Mouse (Mus musculus): Measurements from ENCODE around the gene Gpr137b. TPM values are rescaled to one million over a fixed set of nuclear protein-coding genes. Genes with fewer than 3 reads are reported as not detected.

The Gpr137b gene
- polyA plus RNA-seq, 1 experiment from 2014 or later, result 2.1 TPM

Other genes starting within 250 kb of the Gpr137b start
- not detected in 2 replicates for gene Prl2c5, start 211.3 kb downstream of the Gpr137b start, polyA plus RNA-seq (2015; fragmentation: Nextera tagmentation; extraction: Ambion mirVana)
- gene Nid1, start 43.5 kb upstream of the Gpr137b start, polyA plus RNA-seq (2015; fragmentation: Nextera tagmentation; extraction: Ambion mirVana), result 13.4 and 16.3 TPM in 2 replicates
- gene Lyst, start 196.4 kb upstream of the Gpr137b start, polyA plus RNA-seq (2015; fragmentation: Nextera tagmentation; extraction: Ambion mirVana), result 1.4 and 2.2 TPM in 2 replicates